Mouse (Mus musculus): ENCODE data around the gene Lrrc26.
A peak's percentile ranks its signal among the peaks of the same experiment; 100 is the strongest.
"Not testable (repeated sequence)": the region's sequence is repeated elsewhere in the genome, so short reads cannot be mapped to it uniquely, and the experiment has no call there.

The Lrrc26 gene

GRCm38 (mm10) chr2:25289651-25290050 lies at the start of gene Lrrc26:
TSS of gene Lrrc26 (plus strand) at chr2:25289915.
- peak; percentile 72 for DNase-seq

GRCm38 (mm10) chr2:25240310-25240709 lies 49.4 kb upstream of the Lrrc26 start:
- DNase-seq: no peak

- peak; percentile 90 for DNase-seq
Observed at GRCm38 (mm10) chr2:25240723-25241437, 48.8 kb upstream of the Lrrc26 start.

- DNase-seq: no peak
Observed at GRCm38 (mm10) chr2:25241438-25241775, 48.3 kb upstream of the Lrrc26 start.

GRCm38 (mm10) chr2:25242101-25242506 lies 47.6 kb upstream of the Lrrc26 start, which contains the start of the genes Rnf208 and Cysrt1:
TSS of gene Rnf208 (plus strand) at chr2:25242255.
TSS of gene Cysrt1 (minus strand) at chr2:25242452.
- no peak for DNase-seq

- no peak for DNase-seq
Observed at GRCm38 (mm10) chr2:25243342-25243741, 46.4 kb upstream of the Lrrc26 start.

- peak; percentile 52 for DNase-seq
Observed at GRCm38 (mm10) chr2:25244144-25244543, 45.6 kb upstream of the Lrrc26 start.

GRCm38 (mm10) chr2:25246183-25247072 lies 43.3 kb upstream of the Lrrc26 start, which contains the start of gene AL732309.1:
TSS of gene AL732309.1 (minus strand) at chr2:25246863.
- DNase-seq: peak; percentile 60

- DNase-seq: peak; percentile 51
Observed at GRCm38 (mm10) chr2:25252331-25252730, 37.4 kb upstream of the Lrrc26 start.

GRCm38 (mm10) chr2:25255284-25255779 lies 34.4 kb upstream of the Lrrc26 start, which contains the start of gene Tmem203:
TSS of gene Tmem203 (plus strand) at chr2:25255439.
- DNase-seq: peak; percentile 87

GRCm38 (mm10) chr2:25256443-25257109 lies 33.1 kb upstream of the Lrrc26 start:
- DNase-seq: peak; percentile 64

GRCm38 (mm10) chr2:25257250-25257649 lies 32.5 kb upstream of the Lrrc26 start:
- not testable (repeated sequence) for DNase-seq

- no peak for DNase-seq
Observed at GRCm38 (mm10) chr2:25258887-25259286, 30.8 kb upstream of the Lrrc26 start.

GRCm38 (mm10) chr2:25261870-25262269 lies 27.8 kb upstream of the Lrrc26 start:
- DNase-seq: no peak

- peak; percentile 99 for DNase-seq
Observed at GRCm38 (mm10) chr2:25262291-25262767, 27.4 kb upstream of the Lrrc26 start, which contains the start of gene Tprn. TSS of gene Tprn (plus strand) at chr2:25262618.

- peak; percentile 40 for DNase-seq
Observed at GRCm38 (mm10) chr2:25262795-25263622, 26.7 kb upstream of the Lrrc26 start.

- no peak for DNase-seq
Observed at GRCm38 (mm10) chr2:25263623-25264285, 26.0 kb upstream of the Lrrc26 start.

- DNase-seq: no peak
Observed at GRCm38 (mm10) chr2:25264286-25264660, 25.4 kb upstream of the Lrrc26 start.

GRCm38 (mm10) chr2:25264851-25265250 lies 24.9 kb upstream of the Lrrc26 start:
- DNase-seq: peak; percentile 94

GRCm38 (mm10) chr2:25265897-25266656 lies 23.6 kb upstream of the Lrrc26 start:
- DNase-seq: peak; percentile 61

Measured in kidney, adult 9 months (tissue).